Mouse (Mus musculus): ENCODE measurements at regions not wholly inside any gene's neighbourhood (a gene's known extent, or its start where the extent isn't known, plus 50 kb on each side); places are given as distances from the start of the nearest gene placed in this dataset.
A peak's percentile ranks its signal among the peaks of the same experiment; 100 is the strongest.

DNA sequence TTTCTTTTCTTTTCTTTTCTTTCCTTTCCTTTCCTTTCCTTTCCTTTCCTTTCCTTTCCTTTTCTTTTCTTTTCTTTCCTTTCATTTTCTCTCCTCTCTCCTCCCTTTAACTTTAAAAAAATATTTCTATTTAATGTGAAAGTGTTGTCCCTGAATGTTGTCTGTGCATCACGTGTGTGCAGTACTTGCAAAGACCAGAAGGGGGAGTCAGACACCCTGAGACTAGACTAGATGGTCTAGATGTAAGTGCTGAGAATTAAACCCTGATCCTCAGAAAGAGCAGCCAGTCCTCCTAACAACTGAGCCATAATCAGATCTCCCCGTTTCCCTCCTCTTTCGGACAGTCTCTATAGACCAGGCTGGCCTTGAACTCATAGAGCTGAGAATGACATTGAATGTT is 151.7 kb downstream of the Mtx2 start:
- DNase-seq (ENCODE audit: low spot score in 2 of 2): no peak

DNA sequence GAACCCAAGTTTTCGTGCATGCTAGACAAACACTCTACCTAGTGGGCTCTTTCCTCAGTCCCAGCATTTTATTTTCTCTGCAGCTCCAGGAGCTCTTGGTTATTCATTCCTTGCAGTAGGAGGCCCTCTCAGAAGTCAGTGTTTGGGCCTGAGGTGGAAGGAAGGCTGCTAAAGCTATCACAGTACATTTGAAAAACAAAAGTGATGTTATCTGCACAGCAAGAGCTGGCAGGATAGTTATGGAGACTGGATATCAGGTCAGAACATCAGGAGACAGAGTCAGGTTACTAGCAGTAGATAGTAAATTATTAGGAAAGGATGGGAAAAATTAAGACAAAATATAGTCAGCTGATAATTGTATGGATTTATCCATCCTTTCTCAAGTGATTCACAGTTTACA is 152.2 kb downstream of the Mtx2 start:
- no peak for DNase-seq (ENCODE audit: low spot score in 2 of 2)

DNA sequence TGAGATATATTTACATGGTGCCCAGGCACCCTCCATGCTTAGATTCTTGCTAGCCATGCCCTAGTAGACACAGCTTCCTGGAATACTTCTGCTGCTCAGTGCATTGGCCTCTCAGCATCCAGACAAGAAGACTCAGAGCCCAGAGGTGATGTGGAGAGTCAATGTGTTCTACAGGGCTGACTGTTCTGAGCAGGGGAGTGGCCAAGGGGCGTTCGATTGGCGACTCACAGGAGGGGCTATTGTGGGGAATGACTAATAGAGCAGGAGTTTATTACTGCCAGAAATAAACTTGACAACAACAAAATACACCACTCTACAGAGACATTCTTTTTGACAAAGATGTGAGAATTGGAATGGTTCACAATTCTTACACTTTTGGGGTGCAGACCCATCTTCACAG is 156.3 kb downstream of the Mtx2 start:
- DNase-seq (ENCODE audit: low spot score in 2 of 2): no peak

DNA sequence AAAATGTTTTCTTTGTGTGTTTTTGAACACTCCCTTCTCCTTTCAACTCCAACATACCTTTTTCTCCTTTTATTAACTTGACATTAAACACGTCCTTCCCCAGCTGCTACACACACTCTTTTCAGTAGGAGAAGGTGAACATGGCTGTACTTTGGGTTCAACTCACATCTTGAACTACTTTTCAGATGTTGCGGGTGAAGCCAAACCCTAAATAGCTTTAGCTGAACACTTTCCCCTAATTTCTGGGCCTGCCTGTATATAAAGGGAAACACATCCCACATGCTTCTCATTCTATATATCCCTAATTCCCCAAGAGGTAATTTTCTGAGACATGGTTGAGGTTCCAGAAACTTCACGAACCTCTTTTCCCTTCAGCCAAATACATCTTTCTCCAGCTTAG is 168.2 kb downstream of the Mtx2 start:
- no peak for DNase-seq (ENCODE audit: low spot score in 2 of 2)

DNA sequence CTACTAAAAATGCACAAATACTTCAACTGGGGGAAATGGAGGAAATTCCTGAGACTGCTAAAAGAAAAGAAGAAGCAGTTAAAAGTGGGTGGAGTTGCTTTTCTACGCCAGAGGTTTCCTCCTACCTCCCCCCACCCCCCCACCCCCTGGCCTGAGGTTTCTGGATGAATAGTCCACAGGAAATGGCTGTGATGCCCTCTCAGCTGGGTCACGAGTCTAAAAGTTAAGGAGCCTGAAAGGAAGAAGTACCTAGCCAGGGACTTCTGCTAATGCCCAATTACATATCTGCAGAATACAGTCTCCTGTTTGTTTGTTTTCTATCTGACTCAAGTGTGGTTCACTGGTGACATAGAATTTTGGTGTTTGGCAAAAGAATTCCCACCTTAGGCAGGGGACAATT is 169.4 kb downstream of the Mtx2 start:
- no peak for DNase-seq (ENCODE audit: low spot score in 2 of 2)

DNA sequence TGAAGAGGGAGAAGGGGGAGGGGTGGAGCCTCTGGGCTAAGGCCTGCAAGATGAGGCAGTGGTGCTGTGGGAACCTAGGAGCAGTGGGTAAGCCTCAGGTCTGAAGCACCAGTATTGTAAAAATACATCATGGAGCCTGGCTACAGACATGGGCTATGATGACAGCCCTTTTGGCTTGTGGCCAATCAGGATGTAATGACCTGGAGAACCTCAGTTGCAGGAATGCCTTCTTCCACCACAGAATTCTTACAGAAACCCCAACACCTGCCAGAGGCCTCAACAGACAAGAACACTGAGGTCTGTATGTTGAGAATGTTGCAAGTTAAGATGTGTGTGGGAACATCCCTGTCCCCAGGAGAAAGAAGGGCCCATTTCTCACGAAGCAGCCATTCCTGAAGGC is 172.1 kb downstream of the Mtx2 start:
- no peak for DNase-seq (ENCODE audit: low spot score in 2 of 2)

DNA sequence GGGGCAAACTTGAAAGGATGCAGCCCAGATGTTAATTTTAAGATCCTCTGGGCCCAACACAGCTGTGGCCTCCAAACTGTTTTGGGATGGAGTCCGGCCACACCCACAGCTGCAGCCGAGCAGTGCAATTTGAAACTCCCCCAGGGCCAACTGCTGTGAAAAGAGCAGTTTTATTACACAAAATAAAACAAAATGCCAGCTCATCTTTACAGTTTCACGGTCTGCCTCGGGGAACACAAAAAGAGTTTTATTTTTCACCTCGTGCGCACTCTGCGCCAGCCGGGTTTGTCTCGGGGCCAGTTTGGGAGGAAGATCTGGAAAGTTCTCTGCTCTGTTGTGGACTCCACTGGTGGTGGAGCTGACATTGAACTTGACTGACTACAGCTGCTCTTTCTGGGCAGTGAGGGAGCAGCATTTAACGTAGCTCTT is 174.8 kb downstream of the Mtx2 start:
- peak; percentile 48 to 65 for DNase-seq (ENCODE audit: low spot score in 2 of 2)

DNA sequence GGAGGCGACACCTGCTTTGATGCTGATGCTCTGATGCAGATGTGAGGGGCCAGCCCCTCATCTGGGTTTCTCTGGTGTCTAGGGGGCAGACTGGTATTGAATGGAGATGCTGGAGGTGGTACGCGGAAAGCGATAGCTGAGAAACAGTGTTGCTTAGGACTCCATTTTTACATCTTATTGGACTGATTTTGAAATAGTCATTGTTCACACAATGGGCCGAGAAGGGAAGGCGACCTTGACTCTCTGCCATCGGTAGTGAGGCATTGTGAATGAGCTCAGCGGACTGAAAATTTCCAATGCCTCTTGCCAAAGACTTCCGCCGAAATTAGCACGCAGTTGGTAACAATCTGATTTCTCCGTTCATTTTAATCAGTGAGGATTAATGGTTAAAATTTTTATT is 177.0 kb downstream of the Mtx2 start:
- no peak for DNase-seq (ENCODE audit: low spot score in 2 of 2)

DNA sequence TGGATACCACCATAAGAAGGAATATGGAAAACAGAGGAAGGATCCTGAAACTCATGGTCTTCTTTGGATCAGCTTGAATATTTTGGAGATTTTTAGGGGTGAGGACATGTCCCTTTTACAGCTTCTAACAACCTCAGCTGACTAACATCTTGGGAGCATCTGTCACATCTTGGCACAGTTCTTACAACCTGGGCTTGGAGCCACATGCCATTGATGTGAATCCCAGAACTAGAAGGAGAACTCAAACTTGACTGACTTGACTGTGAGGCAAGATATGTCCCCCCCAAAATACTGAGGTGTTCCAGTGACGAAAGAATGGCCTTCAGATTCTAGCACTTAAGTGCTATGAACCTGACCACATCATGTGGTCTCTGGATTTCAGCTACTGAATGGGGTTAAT is 182.5 kb downstream of the Mtx2 start:
- DNase-seq (ENCODE audit: low spot score in 2 of 2): no peak

DNA sequence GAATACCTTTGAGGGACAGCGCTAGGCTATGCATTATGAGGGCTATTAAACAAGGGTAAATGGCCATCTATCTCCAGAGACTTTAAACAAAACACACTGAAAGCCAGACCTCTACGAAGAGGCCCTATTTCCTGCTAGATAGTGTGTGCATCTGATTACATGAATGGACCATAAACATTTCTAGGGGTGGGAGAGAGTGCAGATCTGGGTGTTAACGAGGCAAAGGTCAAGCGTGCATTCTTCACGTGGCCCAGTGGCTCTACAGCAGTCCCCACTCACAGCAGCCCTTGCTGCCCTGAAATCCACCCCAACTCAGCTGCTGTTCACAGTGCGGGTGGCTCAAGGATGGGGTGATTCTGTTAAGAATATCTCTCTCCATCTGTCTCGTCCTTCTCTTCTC is 185.0 kb downstream of the Mtx2 start:
- no peak for DNase-seq (ENCODE audit: low spot score in 2 of 2)

DNA sequence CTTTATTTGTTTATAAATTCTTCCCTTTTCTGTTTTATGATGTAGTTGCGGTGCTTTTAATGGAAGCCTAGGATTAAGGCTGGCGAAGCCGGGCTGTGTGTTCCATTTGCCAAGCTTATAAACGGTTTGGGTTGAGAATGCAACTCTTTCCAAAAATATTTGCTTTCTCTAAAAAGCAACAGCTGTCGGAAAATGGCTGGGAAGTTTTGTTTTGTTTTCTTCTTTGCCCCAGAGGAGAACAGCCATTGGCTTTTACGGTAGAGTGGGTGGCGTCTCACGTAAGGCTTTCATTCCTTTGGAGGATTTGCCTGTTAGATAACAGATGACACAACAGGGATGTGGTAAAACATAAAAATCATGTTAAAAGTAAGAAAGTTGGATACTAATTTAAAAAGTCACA is 186.4 kb downstream of the Mtx2 start:
- DNase-seq (ENCODE audit: low spot score in 2 of 2): no peak

DNA sequence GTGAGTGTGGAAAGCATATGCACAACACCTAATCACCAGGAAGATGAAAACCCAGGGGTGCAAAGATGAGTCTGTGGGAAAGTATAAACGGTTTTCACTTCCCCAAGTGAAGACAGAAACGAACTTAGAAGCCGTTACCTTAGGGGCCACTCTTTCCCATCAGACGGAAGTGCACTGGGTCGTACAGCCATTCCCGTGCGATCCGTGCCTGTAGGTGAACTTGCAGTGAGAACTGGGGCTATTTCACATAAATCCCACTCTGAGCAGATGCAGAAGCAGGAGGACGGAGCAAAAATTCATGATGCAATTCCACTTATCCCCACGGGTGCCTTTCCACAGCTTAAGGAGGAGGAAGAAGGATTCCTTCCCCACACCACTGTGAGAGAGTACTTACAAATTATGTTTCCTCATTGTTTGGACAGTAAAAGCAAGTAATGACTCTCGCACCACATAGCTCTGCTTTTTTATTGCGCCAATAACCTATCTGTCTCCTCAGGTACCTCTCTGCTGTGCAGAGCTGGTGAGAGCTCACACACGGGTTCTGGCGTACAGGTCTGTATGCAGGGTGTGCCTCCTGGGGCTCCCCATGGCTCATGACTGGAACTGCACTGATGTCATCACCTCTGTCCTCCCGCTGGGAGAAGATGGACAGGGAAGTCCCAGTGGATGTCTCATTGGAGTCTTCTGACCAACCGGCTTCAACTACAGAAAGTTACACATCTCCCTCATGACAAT is 189.6 kb downstream of the Mtx2 start:
- no peak for DNase-seq (ENCODE audit: low spot score in 2 of 2)

DNA sequence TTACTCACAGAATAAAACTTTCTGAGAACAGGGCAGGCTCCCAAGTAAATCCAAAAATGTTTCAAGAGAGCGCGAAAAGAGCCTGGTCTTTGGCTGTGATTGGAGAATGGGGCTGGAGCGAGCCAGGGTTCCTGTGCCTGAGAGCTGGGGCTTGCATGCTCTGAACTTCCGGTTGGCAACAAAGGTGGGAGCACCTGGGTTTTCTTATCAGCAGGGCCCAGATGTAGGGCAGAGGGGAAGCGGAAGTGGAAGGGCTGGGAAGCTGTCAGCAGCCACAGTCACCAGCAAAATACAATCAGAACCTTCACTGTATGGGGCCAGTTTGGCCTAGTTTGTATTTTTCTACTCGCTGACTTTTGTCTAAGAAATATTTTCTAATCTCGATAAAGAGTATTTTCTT is 193.9 kb downstream of the Mtx2 start:
- DNase-seq (ENCODE audit: low spot score in 2 of 2): no peak

DNA sequence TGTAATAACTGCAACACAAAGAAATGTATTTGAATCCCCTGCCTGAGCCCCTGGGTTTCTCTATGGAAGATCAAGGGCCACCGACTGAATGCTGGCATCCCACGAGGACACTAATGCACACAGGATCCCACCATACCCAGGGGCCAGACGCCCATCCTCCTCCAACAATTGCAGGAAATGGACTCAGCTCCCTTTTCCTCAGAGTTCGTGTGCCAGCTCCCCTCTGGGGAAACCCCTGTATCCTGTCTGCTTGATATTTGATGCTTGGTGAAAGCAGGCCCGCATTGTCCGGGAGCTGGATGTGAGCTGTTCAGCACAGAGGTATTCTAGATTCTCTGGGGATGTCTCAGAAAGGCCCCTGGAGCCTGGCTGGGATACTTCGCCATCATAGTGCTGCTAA is 196.0 kb downstream of the Mtx2 start:
- DNase-seq (ENCODE audit: low spot score in 2 of 2): no peak

DNA sequence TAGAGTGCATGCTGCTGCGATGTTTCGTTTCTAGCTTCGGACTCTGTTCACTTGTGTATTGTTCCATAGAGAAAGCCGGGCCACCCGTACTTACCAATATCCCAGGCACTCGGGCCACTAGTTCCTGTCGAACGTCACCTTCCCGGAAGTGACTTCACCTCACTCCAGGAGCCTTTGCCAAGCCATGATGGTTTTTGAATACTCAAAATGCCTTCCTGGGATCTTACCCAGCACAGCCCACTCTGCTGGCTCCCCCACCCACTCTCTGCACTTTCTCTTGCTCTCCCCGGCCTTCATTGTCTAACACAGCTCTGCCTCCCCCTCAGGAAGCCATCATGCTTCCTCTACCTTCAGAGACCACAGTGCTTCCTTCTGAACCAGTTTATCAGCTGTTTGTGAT is 202.5 kb downstream of the Mtx2 start:
- DNase-seq (ENCODE audit: low spot score in 2 of 2): no peak

DNA sequence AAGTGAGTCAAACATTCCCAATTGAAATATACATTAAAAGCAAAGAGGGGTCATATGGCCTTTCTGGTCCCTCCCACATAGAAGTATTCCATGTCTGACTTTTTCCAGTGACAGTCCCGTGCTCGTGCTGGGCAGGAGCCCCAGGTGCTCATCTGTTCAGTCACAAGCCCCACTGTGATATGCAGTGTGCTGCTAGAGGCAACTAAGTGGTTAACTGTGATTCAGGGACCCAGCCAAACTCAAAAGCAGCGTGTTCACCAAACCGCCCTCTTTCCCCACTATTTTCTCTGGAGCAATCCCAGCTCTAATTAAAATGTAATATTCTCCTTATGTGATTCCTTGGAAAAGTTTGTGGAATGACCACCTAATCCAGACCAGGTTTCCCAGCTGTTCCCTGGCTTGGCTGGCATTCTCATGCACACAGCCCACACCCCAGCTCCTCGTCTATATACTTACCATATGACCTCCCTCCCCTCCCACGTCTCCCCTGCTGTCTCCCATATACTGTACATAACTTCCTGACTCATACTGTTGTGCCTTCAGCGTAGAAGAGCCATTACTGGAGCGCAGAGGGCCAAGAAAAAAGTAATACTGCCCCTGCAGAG is 203.6 kb downstream of the Mtx2 start:
- DNase-seq (ENCODE audit: low spot score in 2 of 2): no peak

DNA sequence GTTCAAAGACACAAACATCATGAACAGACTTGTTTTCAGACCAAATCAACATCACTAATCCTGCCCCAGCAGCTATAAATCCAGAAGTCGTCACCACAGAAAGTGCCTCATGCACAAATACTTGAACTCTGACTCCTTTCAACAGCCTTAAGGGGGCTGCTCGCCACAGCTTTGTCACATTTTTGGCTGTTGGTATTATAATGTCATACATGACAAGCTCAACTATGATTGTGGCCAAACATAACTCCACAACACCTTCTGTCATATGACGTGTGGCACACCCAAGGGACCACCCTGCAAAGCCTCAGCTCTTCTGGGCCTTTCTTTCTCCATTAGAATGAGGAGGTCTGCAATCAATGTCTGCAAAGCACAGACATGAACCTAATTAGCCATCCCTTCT is 209.1 kb downstream of the Mtx2 start:
- DNase-seq (ENCODE audit: low spot score in 2 of 2): no peak

DNA sequence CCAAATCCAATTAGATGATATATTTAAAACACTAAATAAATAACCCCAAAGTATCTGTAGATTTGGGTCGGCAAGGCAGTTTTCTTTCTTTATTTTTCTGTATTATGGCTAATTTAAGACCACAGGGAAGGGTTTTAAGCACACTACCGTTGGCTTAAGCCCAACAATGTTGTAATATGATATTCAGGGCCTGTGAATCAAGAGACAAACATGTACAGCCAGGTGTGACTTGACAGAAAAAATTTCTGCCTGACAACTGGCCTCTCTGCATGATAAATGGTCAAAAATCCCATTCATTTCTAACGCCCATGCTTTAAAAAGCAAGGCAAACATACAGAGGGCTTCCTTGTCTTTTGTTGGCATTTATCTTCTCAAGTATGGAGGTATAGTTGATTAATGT is 213.5 kb downstream of the Mtx2 start:
- DNase-seq (ENCODE audit: low spot score in 2 of 2): no peak

DNA sequence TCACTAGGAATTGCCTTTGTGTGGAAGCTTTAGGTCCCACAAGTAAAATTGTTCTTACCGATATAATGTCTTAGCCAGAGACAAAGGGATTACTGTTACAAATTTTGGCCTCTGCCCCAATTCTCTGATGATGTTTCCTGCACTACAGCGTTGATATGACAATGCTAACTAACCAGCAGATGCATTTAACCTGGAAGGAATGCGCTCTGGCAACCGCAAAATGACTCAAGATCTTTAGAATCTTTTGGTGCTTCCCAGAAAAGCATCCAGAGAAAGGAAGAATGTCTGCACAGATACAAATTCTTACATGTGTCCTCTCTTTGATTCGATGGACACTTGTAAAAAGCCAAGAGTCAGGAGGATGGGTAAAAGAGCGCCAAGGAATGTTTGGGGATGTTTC is 221.3 kb downstream of the Mtx2 start:
- DNase-seq (ENCODE audit: low spot score in 2 of 2): no peak

DNA sequence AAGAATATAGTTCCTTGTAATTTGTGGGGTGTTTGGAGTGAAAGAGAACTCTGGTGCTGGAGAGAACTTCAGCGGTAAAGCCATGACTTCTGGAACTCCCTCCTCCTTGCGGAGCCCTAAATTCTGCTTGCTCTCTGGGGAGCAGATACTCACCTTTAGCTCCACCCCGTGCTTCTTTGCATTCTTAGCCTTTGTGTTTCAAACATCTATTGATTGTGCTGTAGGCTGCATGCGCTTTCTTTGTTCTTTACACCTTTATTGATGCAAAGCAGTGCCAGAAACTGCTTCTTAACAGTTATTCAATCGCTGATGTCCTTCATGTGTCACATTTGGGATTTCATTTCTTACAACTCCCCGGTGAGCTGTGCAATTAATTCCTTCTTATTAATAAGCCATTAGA is 222.5 kb downstream of the Mtx2 start:
- DNase-seq (ENCODE audit: low spot score in 2 of 2): no peak

DNA sequence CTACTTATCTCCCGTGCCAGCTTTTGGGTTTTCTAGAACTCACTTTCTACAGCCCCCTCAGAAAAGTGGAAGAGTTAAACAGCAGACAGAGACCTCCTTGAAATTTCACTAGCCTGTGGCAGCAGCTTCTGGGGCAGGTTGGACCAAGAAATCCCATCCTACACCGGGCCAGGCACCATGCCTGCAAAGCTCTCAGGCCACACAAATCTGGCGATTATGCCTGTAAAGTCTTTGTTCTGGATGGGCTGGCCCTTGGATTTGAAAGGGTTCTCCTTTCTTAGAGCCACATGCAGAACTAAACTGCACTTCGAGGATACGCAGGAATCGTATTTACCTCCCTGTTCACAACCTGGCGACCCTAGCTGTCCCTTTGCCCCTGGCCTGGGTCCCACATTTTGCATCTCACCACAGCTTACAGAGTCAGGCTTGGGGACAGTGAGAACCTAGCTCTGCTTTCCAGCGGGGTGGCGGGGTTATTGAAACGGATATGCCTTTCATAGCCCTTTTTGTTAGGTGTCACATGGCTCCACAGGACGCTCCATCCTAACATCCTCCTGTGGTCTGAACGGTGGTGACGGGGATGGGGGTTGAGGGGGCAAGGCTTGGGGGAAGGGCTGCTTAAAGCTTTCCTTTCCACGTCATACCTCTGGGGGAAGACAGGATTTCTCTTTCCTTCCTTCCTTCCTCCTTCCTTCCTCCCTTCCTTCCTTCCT is 229.0 kb downstream of the Mtx2 start:
- no peak for DNase-seq (ENCODE audit: low spot score in 2 of 2)

DNA sequence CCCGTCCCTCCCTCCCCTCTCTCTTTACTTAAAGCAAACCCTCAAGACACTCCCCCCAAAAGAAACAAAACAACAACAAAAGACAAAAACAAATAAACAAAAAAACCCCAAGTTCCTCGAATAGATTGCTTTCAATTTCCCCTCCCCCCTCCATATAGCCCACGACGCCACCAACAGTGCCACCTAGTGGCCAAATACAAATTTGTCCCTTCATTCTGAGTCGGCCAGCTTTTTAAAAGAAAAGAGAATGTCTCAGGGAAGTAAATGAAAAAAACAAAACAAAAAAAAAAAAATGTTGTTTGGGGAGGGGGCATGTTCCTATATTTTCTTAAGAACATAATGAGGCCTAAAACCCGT is 229.6 kb downstream of the Mtx2 start:
- DNase-seq (ENCODE audit: low spot score in 2 of 2): no peak

DNA sequence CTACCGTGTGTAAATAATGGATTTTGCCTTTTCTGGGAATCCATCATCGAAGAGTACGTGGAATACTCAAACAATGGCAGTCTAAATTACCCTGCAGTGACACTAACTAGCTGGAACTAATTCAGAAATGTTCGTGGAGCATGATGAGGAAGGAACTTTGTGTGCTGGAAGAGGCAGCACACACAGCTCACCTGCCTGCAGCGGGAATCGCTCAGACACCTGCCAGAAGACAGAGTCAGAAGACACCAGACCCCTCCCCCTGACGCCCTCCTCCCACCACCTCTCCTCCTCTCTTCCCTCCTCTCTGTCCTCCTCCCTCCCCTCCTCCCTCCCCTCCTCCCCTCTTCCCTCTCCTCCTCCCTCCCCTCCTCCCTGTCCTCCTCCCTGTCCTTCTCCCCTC is 235.4 kb downstream of the Mtx2 start:
- DNase-seq (ENCODE audit: low spot score in 2 of 2): no peak
